Mouse (Mus musculus) urinary bladder, postnatal 10 days (tissue): ENCODE data around the gene Cdh3.

ENCODE experiments used
- DNase-seq: peaks from one replicate; pipeline ENCODE4 v3.0.0; 2022; ENCODE audit warnings: low spot score

The Cdh3 gene

GRCm38 (mm10) chr8:106510365-106510975 lies at the start of gene Cdh3:
Gene Cdh3 (plus strand): TSS chr8:106510891.
- no peak for DNase-seq

- no peak for DNase-seq
These were observed 48.6 kb upstream of the Cdh3 start for GRCm38 (mm10) chr8:106462131-106462530.

GRCm38 (mm10) chr8:106463795-106464194 lies 46.9 kb upstream of the Cdh3 start:
- DNase-seq = no peak

- DNase-seq = no peak
These were observed 41.2 kb upstream of the Cdh3 start for GRCm38 (mm10) chr8:106469485-106469884.

GRCm38 (mm10) chr8:106474001-106474400 lies 36.7 kb upstream of the Cdh3 start:
- no peak for DNase-seq

GRCm38 (mm10) chr8:106500018-106500685 lies 10.5 kb upstream of the Cdh3 start, which contains the start of gene 6030452D12Rik:
Gene 6030452D12Rik (plus strand): TSS chr8:106500522.
- no peak for DNase-seq

GRCm38 (mm10) chr8:106504241-106504640 lies 6.5 kb upstream of the Cdh3 start:
- DNase-seq = no peak

- no peak for DNase-seq
These were observed 5.2 kb upstream of the Cdh3 start for GRCm38 (mm10) chr8:106505328-106505965.

GRCm38 (mm10) chr8:106506106-106506505 lies 4.6 kb upstream of the Cdh3 start:
- no peak for DNase-seq

- no peak for DNase-seq
These were observed 2.8 kb upstream of the Cdh3 start for GRCm38 (mm10) chr8:106507761-106508331.

GRCm38 (mm10) chr8:106508456-106508855 lies 2.2 kb upstream of the Cdh3 start:
- DNase-seq = no peak

- DNase-seq = no peak
These were observed 1.5 kb upstream of the Cdh3 start for GRCm38 (mm10) chr8:106509079-106509780.

GRCm38 (mm10) chr8:106511065-106511501 lies 392 bp downstream of the Cdh3 start:
- DNase-seq = no peak

- no peak for DNase-seq
These were observed 895 bp downstream of the Cdh3 start for GRCm38 (mm10) chr8:106511531-106512041.

- no peak for DNase-seq
These were observed 1.9 kb downstream of the Cdh3 start for GRCm38 (mm10) chr8:106512475-106513150.

GRCm38 (mm10) chr8:106515946-106516479 lies 5.3 kb downstream of the Cdh3 start:
- no peak for DNase-seq

GRCm38 (mm10) chr8:106516581-106516980 lies 5.9 kb downstream of the Cdh3 start:
- no peak for DNase-seq

GRCm38 (mm10) chr8:106518763-106519162 lies 8.1 kb downstream of the Cdh3 start:
- no peak for DNase-seq

- DNase-seq = no peak
These were observed 9.9 kb downstream of the Cdh3 start for GRCm38 (mm10) chr8:106520578-106520977.

GRCm38 (mm10) chr8:106521845-106522244 lies 11.2 kb downstream of the Cdh3 start:
- DNase-seq = no peak

GRCm38 (mm10) chr8:106526725-106527124 lies 16.0 kb downstream of the Cdh3 start:
- DNase-seq = no peak
